Mouse (Mus musculus): Measurements from ENCODE around the gene Alg14. TPM values are rescaled to one million over a fixed set of nuclear protein-coding genes. Genes with fewer than 3 reads are reported as not detected.

Alg14 gene
- polyA plus RNA-seq, 1 experiment, result 20.2 TPM

- Histone ChIP-seq H3K4me1 (ENCODE audit: control insufficient read depth, insufficient read depth, low read length) (no peaks in the 10 kb centered on the region), H3K4me3 (ENCODE audit: insufficient read depth, low read length) (no peak overlapping the region), H3K27ac (ENCODE audit: insufficient read depth, low read length) (no peak overlapping the region)
- TF ChIP-seq POLR2A (IDR thresholded peaks at IDR 0.05; ENCODE audit: extremely low read depth, insufficient read depth, low read length) (no peak), CTCF (IDR thresholded peaks at IDR 0.05; ENCODE audit: extremely low read depth, insufficient read depth, low read length) (no peak)
Measured at GRCm38 (mm10) chr3:121403449-121403848, 111.9 kb downstream of the Alg14 start.

DNA sequence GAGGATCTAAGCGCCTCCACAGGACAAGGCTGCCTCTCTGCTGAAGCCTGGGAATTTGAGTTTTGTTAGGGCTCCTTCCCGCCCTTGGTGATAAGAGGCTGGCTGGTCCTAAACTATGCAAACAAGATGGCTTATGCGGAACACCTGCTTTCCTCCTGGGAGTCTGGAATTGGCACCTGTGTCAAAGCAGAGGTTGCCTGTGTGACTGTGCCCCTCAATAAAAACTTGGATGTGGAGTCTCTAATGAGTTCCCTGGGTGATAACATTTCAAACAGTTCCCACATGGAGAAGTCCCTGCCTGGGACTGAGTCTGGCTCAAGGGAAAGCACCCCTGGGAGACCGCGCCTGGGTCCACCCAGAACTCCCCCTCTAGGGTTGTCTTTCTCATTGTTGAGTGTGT, 113.5 kb downstream of the Alg14 start:
- no peak overlapping the region for H3K4me3 ChIP-seq (ENCODE audit: insufficient read depth, low read length)
- TF ChIP-seq POLR2A (IDR thresholded peaks at IDR 0.05; ENCODE audit: extremely low read depth, insufficient read depth, low read length), result no peak
- no peak for TF ChIP-seq CTCF (IDR thresholded peaks at IDR 0.05; ENCODE audit: extremely low read depth, insufficient read depth, low read length)
- H3K4me1 ChIP-seq (ENCODE audit: control insufficient read depth, insufficient read depth, low read length), result no peaks in the 10 kb centered on the region

DNA sequence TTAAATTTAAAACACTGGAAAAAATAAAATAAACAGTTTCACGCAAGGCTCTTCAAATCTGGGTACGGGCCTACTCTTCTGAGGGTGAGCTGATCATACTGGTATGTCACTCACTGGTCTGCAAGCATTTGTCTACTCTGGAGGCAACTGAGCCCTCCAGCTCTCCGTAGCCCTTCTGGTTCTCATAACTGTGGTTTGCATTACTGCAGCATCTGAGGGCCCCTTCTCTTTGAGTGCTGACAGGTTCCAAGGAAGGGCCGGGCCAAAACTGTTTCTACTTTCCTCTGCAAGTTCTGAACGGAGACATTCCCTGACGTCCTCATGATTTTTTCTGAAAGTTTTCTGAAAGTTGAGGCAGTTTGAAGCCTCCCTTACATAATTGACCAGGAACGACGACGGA, 115.8 kb downstream of the Alg14 start:
- TF ChIP-seq POLR2A (IDR thresholded peaks at IDR 0.05; ENCODE audit: extremely low read depth, insufficient read depth, low read length) (no peak), CTCF (IDR thresholded peaks at IDR 0.05; ENCODE audit: extremely low read depth, insufficient read depth, low read length) (no peak)
- Histone ChIP-seq H3K4me1 (ENCODE audit: control insufficient read depth, insufficient read depth, low read length) (no peaks in the 10 kb centered on the region), H3K27ac (ENCODE audit: insufficient read depth, low read length) (no peak overlapping the region), H3K4me3 (ENCODE audit: insufficient read depth, low read length) (no peak overlapping the region)

More for the DNA sequence above, 113.5 kb downstream of the Alg14 start:
- H3K27ac ChIP-seq (ENCODE audit: insufficient read depth, low read length), result no peak overlapping the region

DNA sequence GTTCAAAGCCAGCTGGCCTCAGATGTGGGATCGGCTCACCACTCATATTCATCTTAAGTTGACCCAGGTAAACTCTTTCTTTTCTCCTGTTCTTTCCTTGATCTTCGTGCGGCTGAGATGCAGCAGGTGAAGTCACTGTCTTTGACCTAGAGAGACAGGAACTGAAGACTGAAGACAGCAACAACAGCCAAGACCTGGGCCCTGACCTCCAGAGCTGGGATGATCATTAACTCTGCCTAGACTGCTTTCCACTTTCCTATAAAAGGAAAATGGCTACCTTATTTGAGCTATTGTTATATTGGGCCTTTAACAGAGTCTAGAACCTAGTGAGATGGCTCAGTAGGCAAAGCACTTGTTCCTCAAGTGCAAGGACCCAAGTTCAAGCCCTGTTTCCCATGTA, 116.8 kb downstream of the Alg14 start:
- TF ChIP-seq CTCF (IDR thresholded peaks at IDR 0.05; ENCODE audit: extremely low read depth, insufficient read depth, low read length) (no peak), POLR2A (IDR thresholded peaks at IDR 0.05; ENCODE audit: extremely low read depth, insufficient read depth, low read length) (no peak)
- H3K27ac ChIP-seq (ENCODE audit: insufficient read depth, low read length), result no peak overlapping the region
- H3K4me3 ChIP-seq (ENCODE audit: insufficient read depth, low read length), result no peak overlapping the region
- H3K4me1 ChIP-seq (ENCODE audit: control insufficient read depth, insufficient read depth, low read length), result no peaks in the 10 kb centered on the region

DNA sequence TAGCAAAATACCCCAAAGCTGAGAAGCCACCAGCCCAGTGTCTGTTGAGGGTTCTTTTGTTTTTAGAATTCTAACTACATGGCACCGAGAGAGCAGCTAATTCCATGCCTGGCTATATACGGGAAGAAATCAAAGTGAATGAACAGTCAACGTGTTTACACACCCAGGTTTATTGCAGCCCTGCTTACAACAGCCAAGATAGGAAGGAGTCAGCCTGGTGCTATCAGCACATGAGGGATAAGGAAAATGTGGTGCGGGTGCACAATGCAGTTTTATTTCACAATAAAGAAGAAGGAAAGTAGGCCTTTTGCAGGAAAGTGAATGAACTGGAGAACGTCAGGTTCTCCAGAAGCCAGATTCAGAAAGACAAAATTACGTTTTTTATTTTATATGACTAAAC, 119.9 kb downstream of the Alg14 start:
- no peaks in the 10 kb centered on the region for H3K4me1 ChIP-seq (ENCODE audit: control insufficient read depth, insufficient read depth, low read length)
- H3K4me3 ChIP-seq (ENCODE audit: insufficient read depth, low read length), result no peak overlapping the region
- no peak for TF ChIP-seq POLR2A (IDR thresholded peaks at IDR 0.05; ENCODE audit: extremely low read depth, insufficient read depth, low read length)
- no peak for TF ChIP-seq CTCF (IDR thresholded peaks at IDR 0.05; ENCODE audit: extremely low read depth, insufficient read depth, low read length)
- no peak overlapping the region for H3K27ac ChIP-seq (ENCODE audit: insufficient read depth, low read length)

Other genes starting within 250 kb of the Alg14 start
- 5.9 and 7.9 TPM in 2 replicates for gene Rwdd3, start 120.1 kb upstream of the Alg14 start, polyA plus RNA-seq (2012; rRNA removed)
- gene Tmem56, start 8.7 kb upstream of the Alg14 start, polyA plus RNA-seq (2012; rRNA removed), result 23.3 and 25.2 TPM in 2 replicates
- 121 and 130 TPM in 2 replicates for gene Cnn3, start 134.7 kb downstream of the Alg14 start, polyA plus RNA-seq (2012; rRNA removed)
- gene Slc44a3, start 240.6 kb downstream of the Alg14 start, polyA plus RNA-seq (2012; rRNA removed), result 0.08 TPM in 1 of 2 replicates, not detected in the other

All from cortical plate, adult 2 months (tissue).